Mouse (Mus musculus): ENCODE results near the gene Cwh43. TPM values are rescaled to one million over a fixed set of nuclear protein-coding genes. Genes with fewer than 3 reads are reported as not detected.

The Cwh43 gene
- polyA plus RNA-seq, 1 experiment from 2014 or later, result 5.8 TPM

DNA sequence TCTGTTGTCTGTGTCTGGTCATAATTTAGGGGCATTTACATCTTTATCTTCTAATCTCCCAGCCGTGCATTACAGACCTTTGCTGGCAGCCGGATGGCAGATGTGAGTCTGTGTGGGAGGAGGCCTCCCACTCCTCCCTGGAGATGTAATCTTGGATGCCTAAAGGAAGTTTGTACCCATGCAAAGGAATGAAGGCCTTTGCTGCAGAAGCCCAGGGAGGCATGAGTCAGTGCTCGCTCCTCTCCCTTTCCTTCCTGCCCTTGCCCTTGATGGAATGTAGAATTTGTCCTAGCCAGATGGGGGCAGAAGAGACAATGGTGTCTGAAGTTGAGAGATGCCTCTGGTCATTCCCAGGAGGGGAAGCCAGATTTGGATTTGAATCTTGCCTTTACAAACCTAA is 32.7 kb upstream of the Cwh43 start:
- Histone ChIP-seq H3K4me2 (replicated peaks) (no peak overlapping the region), H3K36me3 (no peaks in the 10 kb centered on the region), H3K27me3 (no peaks in the 10 kb centered on the region), H3K4me1 (peaks cover 14% of the 10 kb centered on the region), H3K27ac (replicated peaks) (0 out of 2 replicates have a peak overlapping the region, but pooled peaks have one; percentile 12), H3K9me3 (replicated peaks) (no peaks in the 10 kb centered on the region), H3K4me3 (replicated peaks) (no peak overlapping the region), H3K9ac (no peak overlapping the region)
- 14% methylated on average over 3 of the region's 3 CpGs for WGBS
- ATAC-seq (ENCODE audit: insufficient number of reproducible peaks, low FRiP score, low TSS enrichment, low read depth), result no peak

DNA sequence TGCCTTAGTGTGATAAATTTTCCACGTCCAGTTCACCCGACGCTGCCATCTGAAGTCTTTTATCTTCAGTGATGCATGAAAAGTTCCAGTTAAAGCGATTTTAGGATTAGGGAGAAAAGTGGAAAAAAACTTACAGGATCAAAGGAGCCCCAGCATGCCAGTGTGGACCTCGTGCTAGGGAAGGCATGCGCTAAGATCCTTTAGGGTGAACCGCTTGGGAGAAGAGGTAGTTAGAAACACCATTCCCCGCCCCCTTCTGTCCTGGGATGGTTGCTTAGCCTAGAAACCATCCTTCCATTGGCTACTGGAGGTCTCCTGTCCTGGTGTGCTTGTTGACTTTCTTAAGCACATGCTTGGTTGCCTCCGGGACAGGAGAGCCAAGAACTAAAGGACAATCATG is 29.8 kb upstream of the Cwh43 start:
- ATAC-seq (ENCODE audit: insufficient number of reproducible peaks, low FRiP score, low TSS enrichment, low read depth), result no peak
- WGBS, result 44% methylated on average over 9 of the region's 9 CpGs
- Histone ChIP-seq H3K9ac (no peak overlapping the region), H3K4me3 (replicated peaks) (no peak overlapping the region), H3K36me3 (no peaks in the 10 kb centered on the region), H3K4me2 (replicated peaks) (no peak overlapping the region), H3K9me3 (replicated peaks) (no peaks in the 10 kb centered on the region), H3K4me1 (peaks cover 10% of the 10 kb centered on the region; the same call in 1 of the 2 replicates), H3K27ac (replicated peaks) (no peak overlapping the region), H3K27me3 (peaks cover 6% of the 10 kb centered on the region; the same call in 1 of the 2 replicates)

DNA sequence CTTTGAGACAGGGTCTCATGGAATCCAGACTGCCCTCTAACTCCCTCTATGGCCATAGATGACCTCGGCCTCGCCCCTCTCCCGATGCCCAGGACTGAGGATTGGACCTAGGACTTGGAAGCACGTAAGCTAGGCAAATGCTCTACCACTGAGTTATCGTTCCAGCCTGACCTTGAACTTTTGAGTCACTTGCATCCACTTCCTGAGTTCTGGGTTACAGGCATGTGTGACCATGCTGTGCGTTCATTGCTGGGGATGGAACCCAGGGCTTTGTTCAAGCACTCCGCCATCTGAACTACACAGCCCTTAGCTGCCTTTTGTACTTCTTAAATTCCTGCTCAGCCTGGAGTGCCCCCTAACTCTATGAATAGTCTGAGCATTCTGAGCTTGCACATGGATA is 29.4 kb upstream of the Cwh43 start:
- ATAC-seq (ENCODE audit: insufficient number of reproducible peaks, low FRiP score, low TSS enrichment, low read depth), result no peak
- Histone ChIP-seq H3K4me1 (peaks cover 10% of the 10 kb centered on the region; the same call in 1 of the 2 replicates), H3K4me3 (replicated peaks) (no peak overlapping the region), H3K4me2 (replicated peaks) (no peak overlapping the region), H3K9ac (no peak overlapping the region), H3K27me3 (peaks cover 6% of the 10 kb centered on the region; the same call in 1 of the 2 replicates), H3K36me3 (no peaks in the 10 kb centered on the region), H3K9me3 (replicated peaks) (no peaks in the 10 kb centered on the region), H3K27ac (replicated peaks) (no peak overlapping the region)
- WGBS, result 90% methylated on average over 7 of the region's 7 CpGs

DNA sequence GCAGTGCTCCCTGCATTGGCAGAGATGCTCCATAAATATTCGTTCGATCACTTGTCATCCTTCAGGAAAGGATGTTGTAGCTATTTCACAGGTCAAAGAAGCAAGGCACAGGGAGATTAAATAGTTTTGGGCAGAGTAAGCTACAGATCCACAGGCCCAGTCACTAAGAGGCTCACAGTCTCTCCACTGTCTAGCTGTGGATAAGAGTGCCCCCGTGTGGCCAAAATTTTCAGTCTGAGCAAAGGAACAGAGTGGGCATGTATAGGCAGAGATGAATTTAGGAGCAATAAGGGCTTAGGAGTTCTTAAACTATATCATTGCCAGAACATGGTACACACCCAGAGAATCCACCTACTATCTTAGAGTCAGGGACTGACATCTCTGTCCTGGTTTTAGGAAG is 26.0 kb upstream of the Cwh43 start:
- WGBS, result 30% methylated on average over 3 of the region's 3 CpGs
- H3K4me3 ChIP-seq (replicated peaks), result no peak overlapping the region
- H3K27me3 ChIP-seq, result peaks cover 6% of the 10 kb centered on the region; the same call in 1 of the 2 replicates
- H3K27ac ChIP-seq (replicated peaks), result no peak overlapping the region
- H3K9ac ChIP-seq, result no peak overlapping the region
- no peaks in the 10 kb centered on the region for H3K9me3 ChIP-seq (replicated peaks)
- H3K4me2 ChIP-seq (replicated peaks), result no peak overlapping the region
- no peaks in the 10 kb centered on the region for H3K36me3 ChIP-seq
- H3K4me1 ChIP-seq, result no peaks in the 10 kb centered on the region
- no peak for ATAC-seq (ENCODE audit: insufficient number of reproducible peaks, low FRiP score, low TSS enrichment, low read depth)

DNA sequence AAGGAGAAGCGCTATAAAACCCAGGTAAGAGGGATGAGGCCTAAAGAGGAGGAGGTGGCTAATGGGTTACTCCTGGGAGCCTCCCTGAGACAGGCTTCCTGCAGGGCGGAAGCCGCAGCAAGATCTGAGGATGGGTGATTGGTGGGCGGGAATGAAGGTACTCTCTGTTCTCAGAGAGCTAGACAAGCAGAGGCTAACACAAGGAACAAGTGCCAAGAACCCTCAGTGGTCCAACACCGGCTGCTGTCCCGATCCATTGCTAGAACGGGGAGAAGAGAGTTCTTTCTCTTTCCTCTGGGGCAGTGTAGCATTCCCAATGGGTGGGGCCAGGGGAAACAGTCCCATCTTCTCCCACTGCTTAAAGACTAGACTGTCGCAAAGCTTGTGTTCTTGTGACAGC is 25.0 kb upstream of the Cwh43 start:
- Histone ChIP-seq H3K9ac (no peak overlapping the region), H3K4me1 (no peaks in the 10 kb centered on the region), H3K36me3 (no peaks in the 10 kb centered on the region)

DNA sequence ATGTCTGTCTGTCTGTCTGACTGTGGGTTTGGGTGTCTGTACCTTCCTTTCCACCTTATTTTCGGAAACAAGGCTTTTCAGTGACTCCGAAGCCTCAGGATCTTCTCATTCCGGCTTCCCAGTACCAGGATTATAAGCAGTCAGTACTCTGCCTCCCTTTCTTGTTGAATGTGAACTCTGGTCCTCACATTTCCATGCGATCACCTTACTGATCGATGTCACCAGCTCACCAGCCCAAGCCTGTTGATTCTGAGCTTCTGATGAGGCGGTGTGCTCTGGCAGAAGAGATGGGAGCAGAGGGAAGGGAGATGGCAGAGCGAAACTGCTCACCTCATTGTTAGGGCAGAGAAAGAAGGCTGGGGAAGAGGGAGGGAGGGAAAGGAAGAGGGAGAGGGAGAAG is 24.4 kb upstream of the Cwh43 start:
- Histone ChIP-seq H3K4me2 (replicated peaks) (no peak overlapping the region), H3K36me3 (no peaks in the 10 kb centered on the region), H3K27me3 (peaks cover 6% of the 10 kb centered on the region; the same call in 1 of the 2 replicates), H3K4me3 (replicated peaks) (no peak overlapping the region), H3K9me3 (replicated peaks) (no peaks in the 10 kb centered on the region), H3K4me1 (no peaks in the 10 kb centered on the region), H3K9ac (no peak overlapping the region), H3K27ac (replicated peaks) (no peak overlapping the region)
- 74% methylated on average over 7 of the region's 7 CpGs for WGBS
- no peak for ATAC-seq (ENCODE audit: insufficient number of reproducible peaks, low FRiP score, low TSS enrichment, low read depth)

More for the DNA sequence above, 25.0 kb upstream of the Cwh43 start:
- Histone ChIP-seq H3K4me2 (replicated peaks) (no peak overlapping the region), H3K4me3 (replicated peaks) (no peak overlapping the region), H3K27ac (replicated peaks) (no peak overlapping the region), H3K9me3 (replicated peaks) (no peaks in the 10 kb centered on the region), H3K27me3 (peaks cover 6% of the 10 kb centered on the region; the same call in 1 of the 2 replicates)
- WGBS, result 54% methylated on average over 8 of the region's 8 CpGs
- no peak for ATAC-seq (ENCODE audit: insufficient number of reproducible peaks, low FRiP score, low TSS enrichment, low read depth)

DNA sequence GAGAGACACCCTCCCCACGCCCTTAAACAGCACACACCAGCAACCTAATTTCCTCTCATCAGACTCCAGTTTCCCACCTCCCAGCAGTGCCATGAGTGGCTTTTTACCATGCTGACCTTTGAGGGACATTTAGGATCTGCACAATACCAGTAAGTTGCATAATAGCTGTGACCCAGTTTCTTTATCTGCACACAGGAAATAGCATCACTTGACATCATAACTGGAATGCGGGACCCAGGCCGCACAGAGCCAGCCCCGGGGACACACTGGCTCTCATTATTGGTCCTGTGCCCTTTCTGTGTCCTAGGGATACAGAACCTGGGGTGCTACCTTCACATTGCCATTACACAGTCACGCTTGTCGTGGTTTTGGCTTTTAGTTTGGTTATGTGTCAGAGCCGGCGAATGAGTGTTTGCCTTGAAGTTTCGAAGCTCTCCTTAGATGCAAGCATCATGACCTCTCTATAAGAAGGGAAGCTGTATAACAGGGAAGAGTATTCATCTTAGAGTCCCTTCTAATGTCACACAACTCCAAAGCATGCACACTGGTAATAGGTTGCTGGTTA is 23.8 kb upstream of the Cwh43 start:
- H3K9me3 ChIP-seq (replicated peaks), result no peaks in the 10 kb centered on the region
- ATAC-seq (ENCODE audit: insufficient number of reproducible peaks, low FRiP score, low TSS enrichment, low read depth), result no peak
- no peak overlapping the region for H3K4me2 ChIP-seq (replicated peaks)
- 72% methylated on average over 9 of the region's 9 CpGs for WGBS
- no peak overlapping the region for H3K4me3 ChIP-seq (replicated peaks)
- no peaks in the 10 kb centered on the region for H3K4me1 ChIP-seq
- no peak overlapping the region for H3K9ac ChIP-seq
- H3K27me3 ChIP-seq, result peaks cover 6% of the 10 kb centered on the region; the same call in 1 of the 2 replicates
- H3K36me3 ChIP-seq, result no peaks in the 10 kb centered on the region
- no peak overlapping the region for H3K27ac ChIP-seq (replicated peaks)

DNA sequence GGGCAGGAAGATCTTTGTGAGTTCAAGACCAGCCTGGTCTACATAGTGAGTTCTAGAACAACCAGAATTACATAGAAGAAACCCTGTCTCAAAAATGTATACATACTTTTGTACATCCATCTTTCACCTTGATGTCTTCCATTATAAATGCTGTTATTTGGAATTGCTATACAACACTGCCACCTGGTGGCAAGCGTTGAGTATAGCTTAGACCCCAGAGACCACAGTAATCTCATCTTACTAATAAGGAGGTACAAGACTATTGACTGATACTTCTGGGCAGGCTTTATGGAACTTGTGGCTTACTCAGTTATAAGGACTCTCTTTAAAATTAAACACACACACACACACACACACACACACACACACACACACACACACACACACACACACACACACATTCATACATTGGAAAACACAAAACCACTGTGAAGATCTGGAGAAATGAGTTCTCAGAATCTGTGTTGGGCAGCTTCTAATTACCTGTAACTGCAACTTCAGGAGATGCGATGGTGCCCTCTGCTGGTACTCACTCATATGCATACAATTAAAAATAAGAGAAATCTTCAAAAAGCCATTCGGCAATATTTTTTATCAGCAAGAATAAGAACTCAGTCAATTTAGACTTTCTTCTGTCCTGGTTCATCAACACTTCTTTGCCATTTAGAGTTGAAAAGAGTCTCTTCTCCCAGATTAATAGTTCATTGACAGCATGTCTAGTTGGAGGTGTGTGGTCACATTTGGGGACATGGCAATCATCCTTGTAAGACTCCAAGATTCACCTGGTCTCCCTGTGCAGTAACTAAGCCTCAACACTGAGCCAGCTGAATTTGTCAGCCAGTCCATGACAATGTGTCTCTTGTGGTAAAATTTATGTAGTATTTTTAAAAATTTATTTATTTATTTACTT is 22.9 kb upstream of the Cwh43 start:
- ATAC-seq (ENCODE audit: insufficient number of reproducible peaks, low FRiP score, low TSS enrichment, low read depth), result no peak
- 26% methylated on average over 3 of the region's 3 CpGs for WGBS
- H3K4me1 ChIP-seq, result no peaks in the 10 kb centered on the region
- no peaks in the 10 kb centered on the region for H3K36me3 ChIP-seq
- H3K9ac ChIP-seq, result no peak overlapping the region
- H3K4me2 ChIP-seq (replicated peaks), result no peak overlapping the region
- no peak overlapping the region for H3K27ac ChIP-seq (replicated peaks)
- H3K4me3 ChIP-seq (replicated peaks), result no peak overlapping the region
- no peaks in the 10 kb centered on the region for H3K9me3 ChIP-seq (replicated peaks)
- peaks cover 6% of the 10 kb centered on the region; the same call in 1 of the 2 replicates for H3K27me3 ChIP-seq

DNA sequence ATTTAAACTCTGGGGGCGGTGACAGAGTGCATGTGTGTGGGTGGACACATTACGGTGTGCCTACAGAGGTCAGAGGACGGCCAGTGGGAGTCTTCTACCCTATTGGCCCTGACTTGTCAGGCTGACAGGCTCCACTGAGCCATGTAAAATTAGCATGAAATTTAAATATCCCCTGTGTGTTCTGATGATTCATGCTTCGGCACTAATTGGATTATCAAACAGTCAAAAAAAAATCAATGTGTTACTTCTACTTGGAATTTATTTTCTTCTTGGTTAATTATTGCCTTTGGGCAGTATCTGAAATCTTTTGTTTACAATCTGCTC is 22.3 kb upstream of the Cwh43 start:
- Histone ChIP-seq H3K4me1 (no peaks in the 10 kb centered on the region), H3K9me3 (replicated peaks) (no peaks in the 10 kb centered on the region), H3K36me3 (no peaks in the 10 kb centered on the region), H3K4me3 (replicated peaks) (no peak overlapping the region), H3K4me2 (replicated peaks) (no peak overlapping the region), H3K9ac (no peak overlapping the region), H3K27ac (replicated peaks) (no peak overlapping the region), H3K27me3 (peaks cover 6% of the 10 kb centered on the region; the same call in 1 of the 2 replicates)
- no peak for ATAC-seq (ENCODE audit: insufficient number of reproducible peaks, low FRiP score, low TSS enrichment, low read depth)
- WGBS, result 44% methylated on average over 4 of the region's 4 CpGs

DNA sequence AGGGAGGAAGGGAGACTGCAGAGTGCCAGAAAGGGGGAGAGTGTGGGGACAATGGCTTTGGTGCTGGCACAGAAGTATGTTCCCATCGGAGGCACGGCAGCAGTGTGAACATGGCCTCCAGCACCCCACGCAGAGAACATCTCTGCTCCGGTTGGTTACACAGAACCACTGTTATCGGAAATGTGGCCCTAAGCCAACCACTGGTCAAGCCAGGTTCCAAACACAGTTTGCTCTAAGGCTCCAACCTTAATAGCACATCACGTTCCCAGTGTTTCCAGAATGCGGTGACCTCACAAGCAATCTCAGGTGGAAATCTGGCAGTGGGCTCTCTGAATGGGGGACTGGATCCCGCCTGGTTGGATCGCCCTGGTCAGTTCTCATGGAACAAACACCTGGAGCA is 12.8 kb upstream of the Cwh43 start:
- ATAC-seq (ENCODE audit: insufficient number of reproducible peaks, low FRiP score, low TSS enrichment, low read depth), result no peak
- no peaks in the 10 kb centered on the region for H3K4me1 ChIP-seq
- no peak overlapping the region for H3K9ac ChIP-seq
- no peak overlapping the region for H3K4me2 ChIP-seq (replicated peaks)
- H3K27ac ChIP-seq (replicated peaks), result no peak overlapping the region
- no peaks in the 10 kb centered on the region for H3K36me3 ChIP-seq
- no peak overlapping the region for H3K4me3 ChIP-seq (replicated peaks)
- 82% methylated on average over 9 of the region's 9 CpGs for WGBS
- H3K9me3 ChIP-seq (replicated peaks), result no peaks in the 10 kb centered on the region
- no peaks in the 10 kb centered on the region; the same call in 1 of the 2 replicates for H3K27me3 ChIP-seq

DNA sequence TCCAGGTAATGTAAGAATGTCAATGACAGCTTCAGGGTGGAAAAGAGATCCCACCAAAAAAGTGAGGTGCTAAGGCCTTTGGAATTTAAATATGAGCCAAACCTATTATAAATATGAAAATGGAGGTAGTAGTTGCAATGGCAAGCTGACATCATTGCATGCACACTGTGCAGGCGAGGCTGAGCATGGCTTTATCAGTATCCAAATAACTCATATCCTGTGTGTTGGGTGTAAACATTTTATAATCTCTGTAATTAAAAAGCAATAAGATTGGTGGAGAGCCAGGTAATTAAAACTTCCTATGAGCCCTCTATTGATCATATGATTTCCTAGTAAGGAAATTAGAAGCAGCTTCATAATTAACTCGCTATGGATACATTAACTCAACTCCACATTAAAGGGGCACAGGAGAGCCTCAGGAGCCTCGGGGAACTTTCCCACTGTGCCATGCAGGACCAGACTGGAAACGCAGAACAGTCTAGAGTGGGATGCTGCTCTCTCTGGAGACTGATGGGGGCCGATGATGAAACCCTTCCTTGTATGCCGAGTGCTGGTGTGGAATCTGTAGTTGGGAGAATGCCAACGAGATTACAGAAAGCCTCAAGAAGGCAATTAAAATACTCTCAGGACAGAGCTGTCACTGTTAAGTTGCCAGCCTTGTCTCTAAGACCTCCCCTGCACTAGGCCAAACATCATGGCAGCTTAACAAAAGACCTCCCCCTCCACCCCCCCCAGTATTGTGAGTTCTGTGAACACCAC is 5.9 kb upstream of the Cwh43 start:
- 31% methylated on average over 7 of the region's 7 CpGs for WGBS
- H3K27ac ChIP-seq (replicated peaks), result no peak overlapping the region
- no peaks in the 10 kb centered on the region for H3K4me1 ChIP-seq
- H3K27me3 ChIP-seq, result peaks cover 4% of the 10 kb centered on the region; the same call in 1 of the 2 replicates
- no peak for ATAC-seq (ENCODE audit: insufficient number of reproducible peaks, low FRiP score, low TSS enrichment, low read depth)
- no peak overlapping the region for H3K9ac ChIP-seq
- H3K4me3 ChIP-seq (replicated peaks), result no peak overlapping the region
- no peaks in the 10 kb centered on the region for H3K36me3 ChIP-seq
- H3K4me2 ChIP-seq (replicated peaks), result no peak overlapping the region
- H3K9me3 ChIP-seq (replicated peaks), result no peaks in the 10 kb centered on the region

Measured in embryonic facial prominence, embryonic 15.5 days (tissue).